In the genomic region with DNA sequence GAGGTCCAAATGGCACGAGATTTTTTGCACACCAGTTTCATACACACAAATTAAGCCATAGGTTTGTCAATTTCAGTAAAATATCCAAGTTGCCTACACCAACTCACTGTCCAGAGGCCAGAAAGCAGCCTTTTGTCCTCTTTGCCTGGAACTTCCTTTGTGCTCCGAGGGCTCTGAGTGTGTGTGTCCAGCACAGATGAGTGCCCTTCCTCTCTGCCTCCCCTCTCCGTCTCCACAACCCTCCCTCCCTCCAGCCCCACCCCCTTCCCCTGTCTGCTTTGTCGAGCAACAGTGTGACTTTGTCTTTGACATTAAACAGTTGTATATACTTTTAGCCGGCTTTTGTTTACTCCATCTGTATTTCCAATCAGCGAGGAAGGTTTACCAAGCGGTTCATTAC, we compare ENCODE assay signal across 15 mouse cellular contexts.
DNase-seq lines count a peak whose midpoint lies in the region; ATAC-seq lines count a peak whose summit lies in the region.
"Had no signal": no experiment of that assay in that cellular context is flagged by ENCODE, and none has a peak within 500 bp of the region (broad histone marks: within the 10 kb centered on the region; RNA-seq: fewer than 3 reads in every experiment).

No protein-coding gene starts in this region.

- no peak overlapping the region for H3K27ac ChIP-seq in heart, embryonic 11.5 days (ENCODE audit: low read depth, low read length)
- H3K27ac ChIP-seq in neural tube, embryonic 11.5 days (ENCODE audit: low read depth, low read length), result no peak overlapping the region
- H3K27ac ChIP-seq: hindbrain, embryonic 15.5 days; liver, embryonic 13.5 days had no signal

- H3K9me3 ChIP-seq in heart, embryonic 11.5 days (replicated peaks; ENCODE audit: control insufficient read depth, low read length), result no peaks in the 10 kb centered on the region
- no peaks in the 10 kb centered on the region for H3K9me3 ChIP-seq in neural tube, embryonic 11.5 days (ENCODE audit: control insufficient read depth, low read length)
- H3K9me3 ChIP-seq: hindbrain, embryonic 15.5 days; liver, embryonic 13.5 days had no signal

- no peaks in the 10 kb centered on the region for H3K27me3 ChIP-seq in heart, embryonic 11.5 days (ENCODE audit: control insufficient read depth, insufficient read depth, low read length)
- no peaks in the 10 kb centered on the region for H3K27me3 ChIP-seq in neural tube, embryonic 11.5 days (ENCODE audit: control insufficient read depth, insufficient read depth, low read length)
- H3K27me3 ChIP-seq: hindbrain, embryonic 15.5 days; liver, embryonic 13.5 days; megakaryocyte, embryonic 14.5 days had no signal

- no peaks in the 10 kb centered on the region for H3K36me3 ChIP-seq in heart, embryonic 11.5 days (ENCODE audit: control insufficient read depth, insufficient read depth, low read length)
- H3K36me3 ChIP-seq in neural tube, embryonic 11.5 days (ENCODE audit: control insufficient read depth, insufficient read depth, low read length), result no peaks in the 10 kb centered on the region
- H3K36me3 ChIP-seq: hindbrain, embryonic 15.5 days; liver, embryonic 13.5 days had no signal

- no peak for DNase-seq in heart, adult 9 months (ENCODE audit: low spot score in 2 of 2)
- peak; percentile 35 to 40 for DNase-seq in kidney, postnatal 4 days
- DNase-seq in kidney, postnatal 25 days, result no peak
- DNase-seq in embryo, embryonic 11 days, result peak; percentile 70
- DNase-seq in neural tube, embryonic 11.5 days (ENCODE audit: low spot score), result peak; percentile 40
- no peak for DNase-seq in urinary bladder, adult 18-20 months (ENCODE audit: low spot score in 2 of 2)
- no peak for DNase-seq in gastrocnemius, adult 8-10 months (ENCODE audit: low spot score in 2 of 2)
- DNase-seq: adrenal gland, adult 8-10 months; cerebellum, postnatal 25 days; heart, adult 18-20 months; liver, embryonic 13.5 days had no signal

- WGBS in heart, embryonic 11.5 days (ENCODE audit: insufficient replicate concordance), result 26% methylated on average over 7 of the region's 7 CpGs
- 31% methylated on average over 7 of the region's 7 CpGs for WGBS in neural tube, embryonic 11.5 days

- no peak overlapping the region for H3K9ac ChIP-seq in heart, embryonic 11.5 days (ENCODE audit: low read depth, low read length)
- H3K9ac ChIP-seq in neural tube, embryonic 11.5 days (ENCODE audit: low read length), result no peak overlapping the region
- H3K9ac ChIP-seq: hindbrain, embryonic 15.5 days; liver, embryonic 13.5 days had no signal

- H3K4me2 ChIP-seq in heart, embryonic 11.5 days, result no peak overlapping the region
- no peak overlapping the region for H3K4me2 ChIP-seq in neural tube, embryonic 11.5 days (ENCODE audit: low read depth)
- H3K4me2 ChIP-seq: hindbrain, embryonic 15.5 days; liver, embryonic 13.5 days had no signal

- no peak overlapping the region for H3K4me3 ChIP-seq in heart, embryonic 11.5 days (ENCODE audit: low read depth, low read length)
- H3K4me3 ChIP-seq in neural tube, embryonic 11.5 days (ENCODE audit: low read depth, low read length), result no peak overlapping the region
- H3K4me3 ChIP-seq: erythroblast, embryonic 14.5 days; hindbrain, embryonic 15.5 days; liver, embryonic 13.5 days; megakaryocyte, embryonic 14.5 days had no signal

- ATAC-seq in heart, embryonic 11.5 days (replicated peaks; ENCODE audit: insufficient number of reproducible peaks, low FRiP score, low TSS enrichment), result peak; percentile 76; the same call in 1 of the 2 replicates
- ATAC-seq in neural tube, embryonic 11.5 days (ENCODE audit: insufficient read depth, low FRiP score, low TSS enrichment), result peak; percentile 53

- peaks cover 6% of the 10 kb centered on the region; the same call in 1 of the 2 replicates for H3K4me1 ChIP-seq in heart, embryonic 11.5 days (ENCODE audit: control insufficient read depth, insufficient read depth, low read length)
- peaks cover 16% of the 10 kb centered on the region for H3K4me1 ChIP-seq in neural tube, embryonic 11.5 days (ENCODE audit: control insufficient read depth, insufficient read depth, low read length)
- H3K4me1 ChIP-seq: liver, embryonic 13.5 days; megakaryocyte, embryonic 14.5 days had no signal

Comparison
In these comparisons a context has a peak if more than half of its experiments do, and no peak if none do; other contexts are left out.
1. DNase-seq: peak in kidney, postnatal 4 days (2 of 2), embryo, embryonic 11 days (single experiment) and neural tube, embryonic 11.5 days (single experiment); none in heart, adult 9 months (0 of 2), kidney, postnatal 25 days (0 of 2), urinary bladder, adult 18-20 months (0 of 2) and gastrocnemius, adult 8-10 months (0 of 2).